Mouse (Mus musculus) heart, embryonic 13.5 days (tissue): ENCODE data around the gene Iqcd. TPM values are rescaled to one million over a fixed set of nuclear protein-coding genes. Genes with fewer than 3 reads are reported as not detected.

Experiments used
- ATAC-seq: fragments of 200-750 bp; cut with Nextera tagmentation; 2 replicates; pipeline ENCODE4 v1.8.0; 2017; ENCODE audit warnings: moderate TSS enrichment; ENCODE audit not compliant: insufficient number of reproducible peaks, low FRiP score, low TSS enrichment; ENCODE audit errors: extremely low read depth
- H3K27ac ChIP-seq: fragments of 300-500 bp; sonication (generic); replicated peaks from 2 replicates; pipeline ENCODE4 v1.5.1; 2015; ENCODE audit warnings: moderate library complexity, mild to moderate bottlenecking, inconsistent platforms
- H3K27me3 ChIP-seq: fragments of 300-500 bp; sonication (generic); replicated peaks from 2 replicates; pipeline ENCODE4 v1.6.1; 2015; ENCODE audit warnings: mild to moderate bottlenecking, inconsistent platforms
- H3K36me3 ChIP-seq: fragments of 300-500 bp; sonication (generic); 2 replicates; pipeline ENCODE4 v1.6.1; 2015; ENCODE audit warnings: mild to moderate bottlenecking, inconsistent platforms
- H3K4me1 ChIP-seq: fragments of 300-500 bp; sonication (generic); 2 replicates; pipeline ENCODE4 v1.6.1; 2015; ENCODE audit warnings: inconsistent platforms
- H3K4me2 ChIP-seq: fragments of 300-500 bp; sonication (generic); 2 replicates; pipeline ENCODE4 v1.6.1; 2015; ENCODE audit warnings: inconsistent platforms, mild to moderate bottlenecking, moderate library complexity
- H3K4me3 ChIP-seq: fragments of 300-500 bp; sonication (generic); 2 replicates; pipeline ENCODE4 v1.5.1; 2015; ENCODE audit warnings: moderate library complexity, mild to moderate bottlenecking, inconsistent platforms
- H3K9ac ChIP-seq: fragments of 300-500 bp; sonication (generic); 2 replicates; pipeline ENCODE4 v1.6.1; 2015; ENCODE audit warnings: inconsistent platforms, mild to moderate bottlenecking, moderate library complexity
- H3K9me3 ChIP-seq: fragments of 300-500 bp; sonication (generic); 2 replicates; pipeline ENCODE4 v1.6.1; 2016; ENCODE audit warnings: inconsistent platforms
- WGBS: fragments of 180-500 bp; shearing (Covaris S2); methylation state at CpG from one replicate; pipeline ENCODE4 v1.1.7; 2015; ENCODE audit warnings: mixed read lengths; 5-methylcytosine and 5-hydroxymethylcytosine counted together
- polyA plus RNA-seq: library from polyadenylated mRNA; unstranded; fragments of >200 nt; fragmentation: Nextera tagmentation; extraction: Ambion mirVana; gene quantifications from 2 replicates; pipeline ENCODE4 v1.2.1, GENCODE M21; 2015

Iqcd gene
- 0.27 and 0.44 TPM in 2 replicates for polyA plus RNA-seq

DNA sequence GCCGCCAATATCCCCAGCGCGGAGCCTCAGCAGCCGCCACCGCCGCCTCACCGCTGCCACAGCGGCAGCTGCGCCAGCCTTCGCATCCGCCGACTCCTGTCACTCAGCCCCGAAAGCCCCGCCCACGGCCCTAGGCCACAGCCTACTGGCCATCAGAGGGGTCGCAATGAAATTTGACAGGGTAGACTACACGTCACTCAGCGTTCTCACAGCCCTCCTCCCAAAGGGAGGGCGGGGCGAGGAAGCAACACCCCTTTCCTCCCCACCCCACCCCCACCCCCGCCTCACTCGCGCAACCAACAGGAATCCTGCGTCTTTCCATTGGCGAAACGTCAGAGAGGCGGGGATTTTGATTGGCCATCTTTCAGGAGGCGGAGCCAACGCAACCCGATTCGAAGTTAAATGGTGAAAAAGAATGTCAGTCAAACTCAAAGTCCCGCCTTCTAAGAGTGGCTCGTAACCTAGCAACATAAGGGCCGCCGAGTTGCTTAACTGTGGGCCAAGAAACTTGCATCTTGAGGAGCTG lies at the start of gene Iqcd, which contains the start of gene Tpcn1:
Gene Iqcd, plus strand, starts transcription at position 448 of the 526 bp plus-strand sequence.
Gene Tpcn1, minus strand, starts transcription at position 105 of the 526 bp plus-strand sequence.
- Histone ChIP-seq H3K9ac (peak within 1 kb of the TSS; percentile 91), H3K4me3 (peak within 1 kb of the TSS; percentile 76), H3K4me1 (peaks cover 34% of the 10 kb centered on the region), H3K27me3 (no peaks in the 10 kb centered on the region), H3K9me3 (peaks cover 5% of the 10 kb centered on the region; the same call in 1 of the 2 replicates), H3K27ac (peak within 1 kb of the TSS; percentile 71), H3K4me2 (peak within 1 kb of the TSS; percentile 97), H3K36me3 (peaks cover 15% of the 10 kb centered on the region)
- 0% methylated on average over 35 of the region's 35 CpGs for WGBS
- ATAC-seq: peak; percentile 98

DNA sequence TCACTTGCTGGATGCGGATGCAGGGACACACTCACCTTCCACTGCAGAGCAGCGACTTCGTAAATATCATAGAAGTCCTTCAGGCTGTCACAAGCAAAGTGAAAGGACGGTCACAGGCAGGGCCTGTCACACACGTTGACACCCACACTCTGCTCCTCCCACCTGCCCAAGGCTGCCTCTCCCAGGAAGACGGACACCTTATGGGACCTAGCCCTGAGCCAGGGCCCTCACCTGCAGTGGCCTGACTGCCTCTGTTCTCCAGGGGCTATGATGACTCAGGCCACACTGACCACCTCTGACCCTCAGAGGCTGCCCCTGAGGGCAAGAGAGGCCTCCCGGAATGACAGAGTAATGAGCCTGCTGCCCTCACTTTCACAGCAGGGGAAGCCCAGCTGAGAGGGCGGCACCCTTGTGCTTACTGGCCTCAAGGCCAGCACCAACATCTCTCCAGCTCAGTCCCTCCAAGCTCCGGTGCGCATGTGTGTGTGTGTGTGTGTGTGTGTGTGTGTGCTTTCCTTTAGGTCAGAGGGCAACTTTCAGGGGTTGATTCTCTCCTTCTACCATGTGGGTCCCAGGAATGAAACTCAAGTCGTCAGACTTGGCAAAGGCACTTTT lies 40.5 kb upstream of the Iqcd start:
- H3K9ac ChIP-seq: no peak overlapping the region
- H3K4me3 ChIP-seq: no peak overlapping the region
- H3K9me3 ChIP-seq: no peaks in the 10 kb centered on the region
- no peaks in the 10 kb centered on the region for H3K27me3 ChIP-seq
- no peak overlapping the region for H3K4me2 ChIP-seq
- peaks cover 5% of the 10 kb centered on the region for H3K4me1 ChIP-seq
- 63% methylated on average over 11 of the region's 11 CpGs for WGBS
- no peak overlapping the region for H3K27ac ChIP-seq
- ATAC-seq: no peak
- peaks cover 70% of the 10 kb centered on the region for H3K36me3 ChIP-seq

DNA sequence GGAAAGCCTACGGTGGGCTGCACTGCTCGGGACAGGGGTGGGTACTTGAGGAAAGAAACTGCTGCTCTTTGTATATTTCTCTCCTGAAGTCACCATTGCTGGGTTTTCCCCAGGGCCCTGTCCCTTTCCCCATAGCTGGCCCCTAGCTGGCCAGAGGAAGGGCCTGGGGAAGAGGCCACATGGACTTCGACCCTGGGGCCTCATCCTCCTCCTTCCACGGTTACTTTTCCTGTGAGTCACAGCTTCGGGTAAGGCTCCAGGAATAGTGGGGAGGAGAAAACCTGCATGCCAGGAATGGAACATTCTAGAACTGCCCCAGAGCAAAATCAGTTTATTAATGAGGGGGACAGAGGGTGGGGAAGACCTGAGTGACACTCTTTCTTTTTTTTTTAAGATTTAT lies 38.7 kb upstream of the Iqcd start:
- 72% methylated on average over 5 of the region's 5 CpGs for WGBS
- Histone ChIP-seq H3K36me3 (peaks cover 68% of the 10 kb centered on the region), H3K9ac (no peak overlapping the region), H3K4me1 (peaks cover 5% of the 10 kb centered on the region), H3K27me3 (no peaks in the 10 kb centered on the region), H3K27ac (no peak overlapping the region), H3K4me2 (no peak overlapping the region), H3K9me3 (no peaks in the 10 kb centered on the region), H3K4me3 (no peak overlapping the region)
- ATAC-seq: no peak

DNA sequence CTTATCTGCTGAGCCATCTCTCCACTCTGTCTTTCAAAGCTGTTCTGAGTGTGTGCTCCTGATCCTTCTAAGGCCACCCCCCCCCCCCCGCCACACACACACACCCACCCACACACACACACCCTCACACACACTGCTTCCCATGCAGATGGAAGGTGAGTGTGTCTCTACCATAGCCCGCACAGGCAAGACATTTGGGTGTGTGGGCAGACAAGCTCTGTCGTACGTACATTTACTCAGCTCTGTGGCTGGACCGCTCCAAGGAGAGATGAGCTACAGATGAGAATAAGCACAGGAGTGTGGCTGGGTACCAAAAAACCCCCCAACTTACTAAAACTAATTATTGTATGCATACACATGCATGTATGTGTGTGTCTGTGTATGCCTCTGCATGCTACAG lies 38.1 kb upstream of the Iqcd start:
- no peak for ATAC-seq
- Histone ChIP-seq H3K4me2 (no peak overlapping the region), H3K27ac (no peak overlapping the region), H3K36me3 (peaks cover 72% of the 10 kb centered on the region), H3K27me3 (no peaks in the 10 kb centered on the region), H3K9ac (no peak overlapping the region), H3K4me1 (peaks cover 5% of the 10 kb centered on the region), H3K9me3 (no peaks in the 10 kb centered on the region), H3K4me3 (no peak overlapping the region)
- WGBS: 94% methylated on average over 5 of the region's 5 CpGs

DNA sequence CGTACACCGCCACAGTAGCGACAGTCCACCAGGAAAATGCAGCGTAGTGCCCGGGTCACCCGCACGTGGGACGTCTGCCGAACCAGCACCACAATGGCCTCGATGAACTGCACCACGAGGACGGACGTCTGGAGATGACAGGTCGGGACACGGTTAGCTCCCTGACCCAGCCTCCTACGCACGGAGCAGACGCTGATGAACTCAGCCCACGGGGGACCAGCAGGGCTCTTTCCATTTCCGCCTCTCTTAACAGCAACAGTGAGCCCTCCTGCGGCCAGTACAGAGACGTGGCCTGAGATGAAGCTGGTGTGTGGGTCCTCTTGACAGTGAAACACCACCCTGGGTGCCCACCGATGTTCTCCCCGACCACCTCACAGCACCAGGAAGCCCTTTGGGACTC lies 32.9 kb upstream of the Iqcd start:
- H3K36me3 ChIP-seq: peaks cover 65% of the 10 kb centered on the region
- no peak overlapping the region for H3K4me2 ChIP-seq
- no peak overlapping the region for H3K4me3 ChIP-seq
- WGBS: 84% methylated on average over 24 of the region's 24 CpGs
- peaks cover 24% of the 10 kb centered on the region for H3K4me1 ChIP-seq
- no peak overlapping the region for H3K27ac ChIP-seq
- no peaks in the 10 kb centered on the region for H3K27me3 ChIP-seq
- H3K9me3 ChIP-seq: no peaks in the 10 kb centered on the region
- no peak for ATAC-seq
- no peak overlapping the region for H3K9ac ChIP-seq

DNA sequence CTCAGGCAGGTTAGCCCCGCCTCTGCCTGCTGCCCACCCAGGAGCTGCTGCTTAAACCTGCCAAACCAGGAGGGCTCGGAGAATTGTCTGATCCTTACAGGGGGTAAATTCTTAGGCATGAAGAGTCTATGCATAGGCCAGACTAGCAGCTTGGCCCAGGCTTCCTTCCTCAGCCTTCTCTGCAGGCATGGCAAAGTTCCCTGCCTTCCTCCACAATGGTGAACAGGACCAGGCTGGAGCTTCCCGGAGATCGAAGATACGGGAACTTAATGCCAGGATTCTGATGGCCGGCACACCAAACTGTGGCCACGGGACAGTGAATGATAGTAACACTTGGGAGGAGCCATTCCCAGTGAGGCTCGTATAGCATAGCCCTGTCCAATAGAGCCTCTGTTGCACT lies 30.8 kb upstream of the Iqcd start:
- Histone ChIP-seq H3K27me3 (no peaks in the 10 kb centered on the region), H3K4me1 (peaks cover 35% of the 10 kb centered on the region), H3K4me3 (no peak overlapping the region), H3K9me3 (no peaks in the 10 kb centered on the region), H3K36me3 (peaks cover 43% of the 10 kb centered on the region), H3K27ac (no peak overlapping the region), H3K4me2 (no peak overlapping the region), H3K9ac (no peak overlapping the region)
- WGBS: 76% methylated on average over 8 of the region's 8 CpGs
- no peak for ATAC-seq

DNA sequence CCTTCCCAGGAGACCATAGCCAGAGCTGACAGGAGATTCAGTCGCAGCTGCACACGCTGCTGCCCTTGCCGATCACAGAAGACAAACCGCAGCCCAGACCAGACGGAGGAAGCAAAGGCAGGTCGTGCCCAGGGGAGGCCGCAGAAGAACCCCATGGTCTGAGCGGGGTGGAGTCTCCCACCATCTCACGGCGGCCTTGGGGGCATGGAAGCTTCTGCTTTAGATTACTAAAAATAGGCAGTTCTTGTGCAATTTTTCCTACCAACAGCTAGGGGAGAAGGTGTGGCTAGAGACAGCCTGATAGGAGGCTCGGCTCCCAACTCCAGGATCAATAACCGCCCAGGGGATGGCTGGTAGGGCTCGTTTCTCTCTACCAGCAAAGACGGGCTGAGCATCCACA lies 30.1 kb upstream of the Iqcd start:
- no peak for ATAC-seq
- Histone ChIP-seq H3K4me3 (no peak overlapping the region), H3K9ac (no peak overlapping the region; the same call in 1 of the 2 replicates), H3K4me2 (no peak overlapping the region), H3K36me3 (peaks cover 36% of the 10 kb centered on the region), H3K4me1 (peaks cover 42% of the 10 kb centered on the region), H3K27ac (no peak overlapping the region), H3K27me3 (no peaks in the 10 kb centered on the region), H3K9me3 (no peaks in the 10 kb centered on the region)
- WGBS: 52% methylated on average over 14 of the region's 14 CpGs

DNA sequence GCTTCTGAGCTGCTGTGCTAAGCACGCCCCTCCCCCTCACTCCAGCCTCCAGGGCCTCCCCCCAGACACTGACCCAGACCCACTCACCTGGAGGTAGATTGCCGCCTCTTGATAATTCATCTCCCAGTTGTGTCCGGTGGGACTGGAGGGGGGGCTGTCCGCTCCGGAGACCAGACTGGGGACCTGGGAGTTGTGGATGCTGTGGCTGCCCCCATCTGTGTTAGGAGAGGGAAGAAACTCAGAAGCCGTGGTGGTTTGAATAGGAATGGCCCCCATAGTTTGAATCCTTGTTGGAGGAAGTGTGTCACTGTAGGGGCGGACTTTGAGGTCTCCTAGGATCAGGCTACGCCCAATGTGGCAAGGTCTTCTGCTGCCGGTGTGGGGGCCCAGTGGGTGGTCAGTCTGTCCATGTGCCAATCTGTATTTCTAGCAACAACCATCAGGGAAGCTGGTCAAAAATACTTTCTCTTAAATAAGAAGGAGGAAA lies 28.6 kb upstream of the Iqcd start:
- Histone ChIP-seq H3K27me3 (no peaks in the 10 kb centered on the region), H3K4me3 (no peak overlapping the region), H3K9me3 (no peaks in the 10 kb centered on the region), H3K27ac (peak overlapping the region; percentile 45; the same call in 1 of the 2 replicates), H3K36me3 (peaks cover 24% of the 10 kb centered on the region), H3K4me1 (peaks cover 52% of the 10 kb centered on the region), H3K4me2 (peak overlapping the region; percentile 52; the same call in 1 of the 2 replicates), H3K9ac (peak overlapping the region; percentile 52)
- no peak for ATAC-seq
- WGBS: 75% methylated on average over 9 of the region's 9 CpGs

DNA sequence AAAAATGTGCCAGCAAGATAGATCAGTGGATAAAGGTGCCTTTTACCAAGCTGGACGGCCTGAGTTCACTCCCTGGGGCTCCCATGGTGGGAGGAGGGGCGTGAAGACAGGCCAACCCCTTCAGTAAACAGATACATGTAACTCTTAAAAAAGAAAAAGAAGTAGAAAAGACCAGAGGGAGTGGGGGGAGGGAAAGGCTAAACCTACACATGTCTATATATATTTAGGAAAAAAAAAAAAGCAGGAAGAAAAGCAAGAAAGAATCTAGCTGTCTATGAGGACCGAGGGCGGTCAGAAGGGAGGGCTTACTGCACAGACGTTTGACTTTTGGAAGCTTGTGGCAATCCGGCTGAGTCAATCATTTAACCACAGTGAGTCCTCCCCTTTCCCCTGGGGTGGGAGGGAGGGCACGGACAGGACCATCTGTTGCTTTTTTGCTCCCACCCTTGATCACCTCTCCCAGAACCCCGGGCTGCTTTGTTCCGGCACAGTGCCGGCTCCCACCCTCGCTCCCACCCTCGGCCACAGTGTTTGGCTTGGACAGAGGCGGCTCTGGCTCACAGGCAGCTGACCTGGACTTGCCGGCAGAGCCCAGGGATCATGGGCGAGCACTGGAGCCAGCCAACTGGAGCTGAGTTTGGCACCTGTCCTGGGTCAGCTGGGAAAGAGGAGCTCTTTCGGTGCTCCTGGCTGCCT lies 28.1 kb upstream of the Iqcd start:
- no peak for ATAC-seq
- Histone ChIP-seq H3K4me1 (peaks cover 58% of the 10 kb centered on the region), H3K9ac (peak overlapping the region; percentile 52), H3K9me3 (no peaks in the 10 kb centered on the region), H3K36me3 (peaks cover 18% of the 10 kb centered on the region), H3K27ac (peak overlapping the region; percentile 45; the same call in 1 of the 2 replicates), H3K27me3 (no peaks in the 10 kb centered on the region), H3K4me2 (peak overlapping the region; percentile 52), H3K4me3 (peak overlapping the region; percentile 13; the same call in 1 of the 2 replicates)
- WGBS: 28% methylated on average over 16 of the region's 16 CpGs

DNA sequence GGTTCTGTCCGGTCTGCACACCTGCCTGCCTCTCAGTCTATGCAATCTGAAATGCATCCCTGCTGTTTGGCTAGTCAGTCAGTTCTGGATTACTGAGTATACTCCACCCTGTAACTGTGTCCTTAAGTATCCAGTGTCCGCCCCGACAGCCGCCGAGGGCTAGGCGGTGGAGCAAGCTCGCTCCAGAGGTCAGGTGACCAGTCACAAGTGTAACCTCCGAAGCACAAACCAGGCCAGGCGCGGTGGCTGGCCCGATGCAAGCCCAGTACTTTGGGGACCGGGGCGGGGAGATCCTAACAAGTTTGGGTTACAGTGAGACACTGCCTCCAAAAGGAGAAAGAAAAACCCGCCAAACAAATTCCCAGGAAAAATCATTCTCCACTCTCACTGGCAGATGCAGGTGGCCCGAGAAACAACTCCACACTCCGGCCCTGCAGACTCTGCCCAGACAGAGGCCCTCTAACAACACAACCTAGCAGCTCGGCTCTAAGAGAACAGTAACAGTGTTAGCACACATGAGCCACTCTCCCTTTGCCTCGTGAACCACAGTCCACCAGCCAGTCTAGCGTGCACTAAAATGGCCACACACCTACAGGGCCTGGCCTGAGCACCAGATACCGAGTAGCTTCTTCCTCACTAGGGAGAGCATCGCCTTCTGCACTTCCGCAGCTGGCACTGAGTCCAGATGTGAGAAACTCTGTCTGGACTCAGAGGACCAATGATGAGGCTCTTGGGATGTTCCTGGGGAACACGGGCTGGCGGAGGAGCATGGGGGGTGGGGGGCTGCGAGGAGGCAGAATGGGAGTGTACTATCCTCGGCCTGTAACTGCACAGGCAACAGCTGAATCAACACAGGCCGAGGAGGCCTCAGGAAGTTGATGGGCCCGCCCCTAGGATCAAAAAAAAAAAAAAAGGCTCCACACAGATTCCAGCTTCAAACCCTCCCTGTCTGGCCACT lies 25.6 kb upstream of the Iqcd start:
- H3K4me3 ChIP-seq: no peak overlapping the region
- H3K4me1 ChIP-seq: peaks cover 81% of the 10 kb centered on the region
- peak overlapping the region; percentile 87 for H3K27ac ChIP-seq
- H3K27me3 ChIP-seq: no peaks in the 10 kb centered on the region
- H3K9ac ChIP-seq: peak overlapping the region; percentile 62
- ATAC-seq: peak; percentile 62; the same call in 1 of the 2 replicates
- no peaks in the 10 kb centered on the region for H3K36me3 ChIP-seq
- H3K9me3 ChIP-seq: no peaks in the 10 kb centered on the region
- WGBS: 36% methylated on average over 28 of the region's 28 CpGs
- H3K4me2 ChIP-seq: peak overlapping the region; percentile 31
